Mouse (Mus musculus) left cerebral cortex, adult 11 months (tissue): Measurements from ENCODE around the gene Ccdc42.
A peak's percentile ranks its signal among the peaks of the same experiment; 100 is the strongest.

Experiments
- DNase-seq: peaks from one replicate; pipeline ENCODE4 v3.0.0; 2022; ENCODE audit warnings: low spot score

The Ccdc42 gene

DNA sequence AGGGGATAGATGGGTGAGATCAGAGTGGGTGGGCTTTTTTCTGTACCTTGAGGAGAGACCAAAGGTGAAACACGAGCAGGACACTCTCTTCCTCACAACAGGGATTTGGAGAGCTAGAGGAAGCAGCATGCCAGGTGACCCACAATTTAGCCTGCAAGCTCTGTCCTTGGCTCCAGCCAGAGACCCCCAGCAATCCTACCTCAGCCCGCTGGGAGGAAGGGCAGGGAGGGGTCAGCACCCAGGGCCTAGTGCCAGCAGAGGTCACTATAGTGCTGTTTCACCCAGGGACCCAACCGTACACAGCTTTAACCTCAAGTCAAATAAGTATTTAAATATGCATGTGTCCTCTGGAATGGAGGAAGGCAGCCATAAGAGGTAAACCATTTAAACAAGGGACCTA lies 931 bp upstream of the Ccdc42 start:
- DNase-seq: no peak

DNA sequence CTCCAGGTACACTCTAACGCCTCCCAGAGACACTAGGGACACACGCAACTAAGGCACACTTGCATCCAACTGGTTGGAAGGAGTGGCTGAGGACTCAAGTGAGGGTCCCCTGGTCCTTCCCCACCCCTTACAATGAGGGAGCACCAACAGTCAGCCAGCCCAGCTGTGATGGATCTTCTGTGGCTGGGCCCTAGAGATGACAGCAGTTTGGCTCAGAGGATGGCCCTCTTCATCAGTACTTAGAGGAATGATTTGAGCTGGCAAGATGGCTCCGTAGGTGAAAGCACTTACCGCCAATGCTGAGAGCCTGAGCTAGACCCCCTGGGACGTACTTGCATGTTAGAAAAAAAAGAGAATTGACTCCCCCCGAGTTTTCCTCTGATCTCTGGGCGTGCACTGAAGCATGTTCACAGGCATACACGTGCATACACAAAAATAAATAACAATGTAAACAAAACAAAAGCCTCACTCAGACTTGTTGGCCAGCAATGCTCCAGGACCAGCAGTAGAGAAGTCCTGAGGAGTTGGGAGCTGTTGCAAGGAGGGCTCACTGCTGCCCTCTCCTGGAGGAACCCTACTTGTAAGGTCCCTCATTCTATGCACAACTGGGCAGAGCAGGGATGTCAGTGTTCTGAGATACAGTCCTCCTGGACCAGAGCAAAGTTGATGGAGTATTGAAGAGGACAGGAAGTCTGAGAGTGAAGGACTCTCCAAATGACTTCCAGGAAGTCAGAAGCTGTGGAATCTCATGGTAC lies 2.4 kb downstream of the Ccdc42 start:
- DNase-seq: peak; percentile 77

DNA sequence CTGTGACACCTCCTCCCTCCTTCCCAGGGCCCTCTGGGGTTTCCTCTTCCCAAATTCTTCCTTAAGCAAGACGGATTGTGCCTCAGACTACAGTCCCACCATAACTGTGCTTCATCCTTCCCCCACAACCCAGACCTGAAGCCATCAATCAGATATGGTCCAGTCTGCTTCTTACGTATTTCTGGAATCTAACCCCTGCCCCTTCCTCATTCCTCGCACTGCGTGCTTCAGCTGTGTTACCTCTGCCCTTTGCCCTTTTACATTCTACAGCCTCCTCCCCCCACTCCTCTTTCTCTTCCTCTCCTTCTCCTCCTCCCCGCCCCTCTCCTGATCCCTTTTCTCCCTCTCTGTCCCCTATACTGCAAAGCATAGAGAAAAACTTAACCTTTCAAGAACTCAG lies 4.9 kb downstream of the Ccdc42 start:
- DNase-seq: no peak

DNA sequence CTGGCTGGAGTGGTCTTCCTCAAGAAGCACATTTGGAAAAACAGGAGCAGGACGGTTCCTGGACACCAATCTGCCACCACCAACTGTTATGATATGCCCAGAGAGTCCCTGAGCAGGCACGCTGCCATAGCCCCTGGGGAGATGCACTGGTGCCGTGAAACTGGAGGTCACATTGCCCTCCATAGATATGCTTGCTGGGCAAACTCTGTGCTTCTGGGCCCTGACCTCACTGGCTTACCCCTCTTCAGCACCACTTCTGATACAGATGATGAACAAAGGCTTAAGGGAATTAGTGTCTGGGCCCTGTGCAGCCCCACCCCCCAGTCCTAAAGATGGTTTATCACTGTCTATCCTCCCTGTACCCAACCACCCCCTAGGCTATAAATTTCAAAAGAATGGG lies 6.4 kb downstream of the Ccdc42 start:
- DNase-seq: no peak

DNA sequence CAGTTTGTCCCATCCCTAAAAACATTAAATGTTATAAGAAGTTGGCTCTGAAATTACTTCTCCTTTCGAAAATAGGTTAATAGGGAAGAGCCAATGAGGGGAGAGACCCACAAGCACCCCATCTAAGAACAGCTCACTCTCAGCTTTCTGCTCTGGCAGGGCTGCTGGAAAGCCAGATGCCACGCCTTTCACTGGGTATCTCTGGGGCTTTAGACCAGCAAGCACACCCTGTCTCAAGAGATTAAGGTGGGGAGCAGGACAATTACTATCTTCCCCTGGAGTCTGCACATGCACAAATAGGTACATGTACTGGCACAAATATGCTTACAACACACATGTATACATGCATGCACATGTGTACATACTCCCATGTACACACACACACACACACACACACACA lies 11.1 kb downstream of the Ccdc42 start:
- DNase-seq: no peak

DNA sequence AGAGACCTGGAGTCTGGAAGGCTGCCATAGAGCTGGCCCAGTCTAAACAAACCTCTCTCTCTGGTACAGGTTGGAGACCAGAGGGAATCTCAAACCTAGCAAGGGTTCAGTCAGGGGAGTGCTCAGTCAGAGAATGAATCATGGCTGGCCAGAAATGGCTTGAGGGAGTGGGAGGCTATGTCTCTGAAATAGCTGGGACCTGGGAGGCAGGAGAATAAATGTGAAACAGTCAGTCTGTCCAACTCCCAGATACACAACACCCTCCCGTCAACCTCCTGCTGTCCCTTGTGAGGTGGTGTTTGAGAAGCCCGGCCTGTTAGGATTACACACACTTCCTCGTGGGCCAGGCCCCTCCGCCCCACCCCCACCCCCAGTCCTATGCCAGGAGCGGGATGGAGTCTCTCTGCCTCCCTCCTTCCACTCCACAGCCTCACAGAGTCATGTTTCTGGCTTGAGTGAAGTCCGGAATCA lies 13.8 kb downstream of the Ccdc42 start:
- no peak for DNase-seq

DNA sequence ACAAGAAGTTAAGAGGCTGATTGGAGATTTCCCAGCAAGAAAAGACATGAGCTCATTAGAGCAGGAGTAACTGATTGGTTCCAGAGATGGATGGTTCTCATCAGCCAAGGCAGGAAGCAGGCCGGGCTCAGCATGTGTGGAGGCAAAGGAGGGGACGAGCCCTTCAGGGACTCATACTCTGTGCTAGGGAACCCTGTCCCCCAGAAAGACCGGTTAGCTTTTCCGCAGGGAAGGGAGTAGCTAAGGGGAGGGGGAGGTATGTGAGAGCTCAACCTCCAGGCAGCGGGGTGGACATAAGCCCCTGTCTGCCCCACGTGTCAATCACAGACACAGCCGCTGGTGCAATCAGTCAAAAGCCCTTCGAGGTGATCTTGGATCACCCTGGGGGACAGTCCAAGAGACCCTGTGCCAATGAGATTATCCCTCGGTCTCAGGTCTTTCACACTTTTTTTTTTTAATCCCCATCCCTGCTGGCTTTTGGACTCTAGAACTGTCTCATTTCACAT lies 14.7 kb downstream of the Ccdc42 start:
- DNase-seq: no peak

DNA sequence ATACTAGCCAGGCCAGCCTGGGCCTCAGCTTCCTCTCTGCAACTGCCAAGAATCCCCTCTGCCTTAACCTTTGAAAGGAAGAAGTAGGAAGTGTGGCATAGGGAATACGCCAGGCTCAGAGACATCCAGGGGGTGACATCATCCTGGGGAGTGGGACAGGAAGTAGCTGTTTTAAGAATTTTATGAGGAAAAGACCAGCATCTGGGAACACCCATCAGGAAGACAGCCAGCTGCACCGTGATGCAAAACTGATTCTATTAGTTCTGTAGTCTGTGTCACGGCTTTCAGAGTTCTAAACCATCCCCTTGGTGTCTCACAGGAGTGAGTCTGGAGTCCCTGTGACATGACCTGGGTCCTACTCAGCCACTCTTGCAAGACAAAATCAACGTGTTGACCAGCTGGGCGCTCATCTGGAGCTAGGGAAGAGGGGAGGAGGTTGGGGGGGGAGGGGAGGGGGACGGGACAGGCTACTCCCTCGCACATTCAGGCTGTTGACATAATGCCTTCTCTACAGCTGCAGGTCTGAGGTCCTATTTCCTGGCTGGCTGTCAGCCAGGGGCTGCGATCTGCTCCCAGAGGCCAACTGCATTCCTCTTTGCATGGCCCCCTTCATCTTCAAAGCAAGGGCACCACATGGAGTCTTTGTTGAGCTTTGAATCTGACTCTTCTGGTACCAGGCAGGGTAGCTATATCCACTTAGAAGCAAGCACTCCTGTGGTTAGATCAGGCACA lies 15.5 kb downstream of the Ccdc42 start:
- no peak for DNase-seq

DNA sequence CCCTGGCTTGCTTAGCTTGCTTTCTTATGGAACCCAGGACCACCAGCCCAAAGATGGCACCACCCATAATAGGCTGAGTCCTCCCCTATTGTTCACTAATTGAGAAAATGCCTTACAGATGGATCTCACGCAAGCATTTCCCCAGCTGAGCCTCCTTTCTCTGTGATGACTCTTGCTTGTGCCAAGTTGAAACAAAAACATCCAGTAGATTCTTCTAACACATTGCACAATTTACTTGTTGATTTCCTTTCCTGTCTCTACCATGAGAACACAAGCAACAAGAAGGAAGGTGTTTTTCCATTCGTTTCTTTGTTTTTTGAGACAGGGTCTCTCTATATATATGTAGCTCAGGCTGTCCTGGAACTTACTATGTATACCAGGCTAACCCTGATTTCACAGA lies 20.2 kb downstream of the Ccdc42 start:
- DNase-seq: no peak

- DNase-seq: no peak
Measured at GRCm38 (mm10) chr11:68609910-68610566, 23.2 kb downstream of the Ccdc42 start.

DNA sequence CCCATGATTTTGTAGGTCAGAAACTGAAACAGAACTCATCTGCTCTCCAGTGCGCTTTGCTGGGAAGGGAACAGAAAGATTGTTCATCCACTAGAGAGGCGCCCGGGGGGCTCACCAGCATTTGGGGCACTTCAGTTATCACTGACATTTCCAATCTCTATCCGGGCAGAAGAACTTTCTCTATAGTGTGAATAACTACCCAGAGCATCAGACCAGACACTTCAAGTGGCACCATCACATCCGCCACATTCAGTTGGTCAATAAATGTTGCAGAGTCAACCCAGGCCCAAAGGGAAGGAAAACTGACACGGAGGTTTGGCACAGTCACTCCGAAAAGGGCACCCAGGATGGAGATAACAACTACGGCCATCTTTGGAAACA lies 23.7 kb downstream of the Ccdc42 start:
- DNase-seq: no peak

GRCm38 (mm10) chr11:68613071-68613711 lies 26.4 kb downstream of the Ccdc42 start:
- DNase-seq: no peak

DNA sequence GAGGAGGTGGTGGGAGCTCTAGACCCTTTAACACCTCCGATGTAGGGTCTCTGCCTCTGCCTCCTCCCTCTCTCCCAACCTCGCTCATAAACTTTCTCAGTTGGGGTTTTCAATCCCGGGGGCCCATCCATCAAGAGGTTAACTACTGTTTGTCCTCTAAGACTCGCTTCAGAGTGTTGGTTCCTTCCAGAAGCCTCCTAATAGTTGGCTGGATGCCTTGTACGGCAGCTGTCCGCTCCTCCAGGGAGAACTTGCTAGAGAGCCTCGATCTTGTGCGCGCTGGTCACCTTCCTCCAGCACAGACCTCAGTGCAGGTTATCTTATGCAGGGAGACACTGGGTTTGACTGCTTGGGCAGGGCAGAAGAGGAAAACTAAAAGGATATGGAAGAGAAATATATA lies 35.9 kb downstream of the Ccdc42 start:
- DNase-seq: no peak

GRCm38 (mm10) chr11:68623225-68623870 lies 36.5 kb downstream of the Ccdc42 start:
- peak; percentile 44 for DNase-seq

DNA sequence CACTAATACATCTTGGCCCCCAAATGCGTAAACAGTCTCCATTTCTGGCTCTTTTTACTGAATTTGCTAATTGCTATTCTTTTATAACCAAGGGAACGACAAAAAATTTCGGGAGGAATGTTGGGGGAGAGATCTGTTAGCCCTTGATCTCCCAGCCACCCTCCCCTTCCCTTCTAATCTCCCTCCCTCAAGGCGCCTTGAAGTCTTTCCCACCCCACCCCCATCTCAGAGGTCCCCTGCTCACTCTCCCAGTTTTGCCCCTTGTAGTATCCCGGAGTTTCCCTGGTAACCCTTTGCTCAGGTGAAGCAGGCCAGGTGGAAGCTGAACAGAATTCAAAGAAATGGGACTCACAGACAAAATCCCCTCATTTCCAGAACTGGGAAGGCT lies 37.0 kb downstream of the Ccdc42 start:
- DNase-seq: no peak

- DNase-seq: no peak
Measured at GRCm38 (mm10) chr11:68631611-68632316, 44.9 kb downstream of the Ccdc42 start.

- DNase-seq: no peak
Measured at GRCm38 (mm10) chr11:68637861-68638615, 51.2 kb downstream of the Ccdc42 start.

GRCm38 (mm10) chr11:68641361-68641760 lies 54.5 kb downstream of the Ccdc42 start:
- DNase-seq: no peak

DNA sequence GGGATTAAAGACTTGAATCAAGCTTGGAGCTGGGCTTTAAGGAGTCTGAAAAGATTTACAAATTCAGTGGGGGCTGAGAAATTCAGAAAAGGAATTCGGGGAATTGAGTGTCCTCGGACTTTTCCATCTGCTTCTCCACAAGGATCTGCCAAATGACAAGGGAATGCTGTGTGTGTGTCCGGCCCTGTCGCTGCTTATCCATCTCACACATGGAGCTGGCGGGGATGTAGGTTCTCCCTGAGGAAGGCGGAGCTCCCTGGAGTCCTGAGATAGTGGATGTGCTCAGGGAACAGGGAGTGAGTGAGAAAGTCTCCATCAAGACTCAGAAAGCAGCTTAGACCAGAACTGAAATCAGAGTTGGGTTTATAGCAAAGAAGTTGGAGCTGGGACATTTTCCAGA lies 58.0 kb downstream of the Ccdc42 start:
- no peak for DNase-seq
